Mouse (Mus musculus) layer of hippocampus, adult 9-11 months (tissue): ENCODE results near the gene Olfr1425.
"Not testable (repeated sequence)": the region's sequence is repeated elsewhere in the genome, so short reads cannot be mapped to it uniquely, and the experiment has no call there.

ENCODE experiments used
- DNase-seq: peaks from one replicate; pipeline ENCODE4 v3.0.0; 2022

Gene Olfr1425

DNA sequence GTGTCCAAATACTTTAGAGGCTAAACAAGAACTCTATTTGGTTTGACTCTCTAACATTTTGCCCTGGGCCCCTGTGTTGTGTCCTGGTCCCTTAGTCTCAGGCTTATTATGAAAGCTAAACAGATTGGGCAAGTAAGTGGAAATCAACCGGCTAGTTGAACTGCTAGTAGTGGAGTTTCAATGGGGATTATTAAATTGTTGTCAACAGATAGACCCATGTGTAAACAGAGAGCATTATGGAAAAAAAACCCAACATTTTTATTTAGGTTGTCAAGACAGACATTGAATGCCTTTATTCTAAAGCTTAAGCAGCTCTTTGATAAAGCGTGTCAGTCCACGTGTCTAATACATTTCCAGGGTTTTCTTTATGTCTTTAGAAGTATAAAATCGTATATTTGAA is at the start of gene Olfr1425:
Gene Olfr1425, minus strand, starts transcription at position 101 of the 400 bp plus-strand sequence.
- DNase-seq, result not testable (repeated sequence)

DNA sequence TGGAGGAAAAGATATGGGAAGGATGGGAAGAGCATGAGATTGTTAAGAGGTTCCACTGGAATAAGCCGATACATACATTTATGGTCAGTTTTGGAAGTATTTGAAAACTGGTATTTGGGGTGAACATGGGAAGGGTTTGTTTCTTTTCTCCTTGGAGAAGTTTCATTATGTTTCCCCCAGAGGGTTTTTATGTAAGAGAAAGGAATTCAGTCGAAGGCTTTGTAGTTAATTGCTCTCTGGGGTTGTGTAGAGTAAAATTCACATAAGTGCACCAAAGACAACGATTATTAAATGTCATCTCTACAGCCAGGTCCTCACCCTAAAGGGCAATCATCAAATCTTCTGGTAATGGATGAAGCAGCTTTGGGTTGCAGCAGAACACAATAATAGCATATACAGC is 45.6 kb upstream of the Olfr1425 start, which contains the start of gene Olfr76:
Gene Olfr76, minus strand, starts transcription at position 101 of the 400 bp plus-strand sequence.
- no peak for DNase-seq

DNA sequence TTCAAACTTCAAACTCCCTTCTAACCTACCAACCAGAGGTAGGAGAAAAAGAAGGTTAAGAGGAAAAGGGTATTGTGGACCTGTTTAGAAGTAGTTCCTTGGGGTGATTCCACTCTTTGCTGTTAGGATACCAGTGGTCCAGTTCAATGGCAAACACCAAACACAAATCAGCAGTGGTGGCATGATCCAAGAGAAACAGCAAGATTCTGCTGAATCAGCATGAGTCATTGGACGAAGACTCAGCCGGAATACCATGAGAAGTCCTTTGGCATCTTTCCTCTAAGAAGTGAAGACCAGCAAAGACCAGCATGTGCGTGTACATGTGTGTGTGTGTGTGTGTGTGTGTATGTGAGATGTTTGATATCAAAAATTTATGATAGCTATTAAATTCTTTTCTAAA is 38.9 kb upstream of the Olfr1425 start:
- no peak for DNase-seq

DNA sequence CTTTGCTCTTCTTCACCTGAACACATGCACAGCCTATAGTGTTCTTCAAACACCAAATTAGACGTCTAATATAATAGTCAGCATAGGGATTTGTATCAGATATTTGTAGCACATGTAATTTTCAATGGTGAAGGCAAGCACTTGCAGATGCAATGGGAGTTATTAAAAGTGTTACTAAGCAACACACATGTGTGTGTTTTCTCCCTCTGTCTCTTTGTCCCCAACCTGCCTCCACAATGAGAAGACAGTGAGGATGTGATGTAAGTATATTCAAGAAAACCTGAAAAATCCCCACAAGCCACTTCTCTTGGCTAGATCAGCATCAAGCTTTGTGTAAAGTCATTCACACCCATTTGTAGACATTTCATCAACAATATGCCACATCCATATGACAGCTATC is 38.3 kb upstream of the Olfr1425 start, which contains the start of gene Olfr1428:
Gene Olfr1428, minus strand, starts transcription at position 101 of the 400 bp plus-strand sequence.
- no peak for DNase-seq

DNA sequence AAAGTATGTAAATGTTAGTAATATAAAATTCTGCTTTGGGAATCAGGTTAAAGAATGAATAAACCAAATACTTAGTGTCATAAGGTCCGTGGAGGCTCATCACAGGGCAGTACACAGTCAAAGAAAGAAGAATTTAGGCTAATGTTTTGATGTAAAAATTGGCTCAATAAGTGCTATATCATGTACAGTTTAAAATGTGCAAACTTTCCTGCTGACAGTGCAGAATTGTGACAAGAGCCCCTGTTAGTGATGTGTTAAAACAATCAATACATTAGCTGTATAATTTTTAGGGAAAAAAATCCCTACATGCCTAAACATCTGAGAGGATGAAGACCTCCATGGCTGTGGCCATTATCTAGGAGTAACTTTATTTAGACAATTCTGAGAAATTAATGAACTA is 36.3 kb upstream of the Olfr1425 start:
- DNase-seq, result no peak

DNA sequence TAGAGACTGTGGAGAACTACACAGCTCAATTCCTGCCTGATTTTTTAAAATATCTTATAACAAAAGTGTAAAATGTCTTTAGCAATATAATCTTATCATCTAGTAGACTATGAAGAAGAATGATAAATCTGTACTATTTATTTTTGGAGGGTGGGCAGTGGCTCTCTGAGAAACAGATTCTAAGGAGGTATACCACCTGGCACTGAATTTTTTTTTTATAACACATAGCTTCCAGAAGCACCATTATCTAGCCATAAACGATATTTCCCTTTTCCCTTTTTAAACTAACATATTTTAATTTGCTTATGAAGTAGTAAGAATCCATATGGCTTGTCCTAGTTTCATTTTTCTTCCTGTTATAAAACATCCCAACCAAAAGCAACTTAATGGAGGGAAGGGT is 27.0 kb upstream of the Olfr1425 start:
- no peak for DNase-seq

DNA sequence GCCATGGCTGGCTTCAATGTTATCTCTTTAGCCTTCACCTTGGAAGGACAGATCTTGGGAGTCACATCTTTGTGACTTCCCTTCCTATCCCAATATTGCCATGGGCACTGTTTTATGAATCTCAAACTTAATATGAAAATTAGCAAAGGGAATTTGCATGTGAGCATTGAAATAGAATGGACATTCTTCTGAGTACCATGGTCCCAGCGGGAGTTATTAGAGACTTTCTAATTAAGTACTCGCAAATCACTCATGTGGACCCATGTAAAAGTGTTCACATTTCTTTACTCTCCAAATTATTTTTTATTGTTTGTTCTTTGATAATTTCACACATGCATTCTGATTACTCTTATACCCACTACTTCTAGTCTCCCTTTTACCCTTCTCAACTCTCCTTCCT is 25.7 kb upstream of the Olfr1425 start, which contains the start of gene Olfr1427:
Gene Olfr1427, minus strand, starts transcription at position 101 of the 400 bp plus-strand sequence.
- DNase-seq, result no peak

DNA sequence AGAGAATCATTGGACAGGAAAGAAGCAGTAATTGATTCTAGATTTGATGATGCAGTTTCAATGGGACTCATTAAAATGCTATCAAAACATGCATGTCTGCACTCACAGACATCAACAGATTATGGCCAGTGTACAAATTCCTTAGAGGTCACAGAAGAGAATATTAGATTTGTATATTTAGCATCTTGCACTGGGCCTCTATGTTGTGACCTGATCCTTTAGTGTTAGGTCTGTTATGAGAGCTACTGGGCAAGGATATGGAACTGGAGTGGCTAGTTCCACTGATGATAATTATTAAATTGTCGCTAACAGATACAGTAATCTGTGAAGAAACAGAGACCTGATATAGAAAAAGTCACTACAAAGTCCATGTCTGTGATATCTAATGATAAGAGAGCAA is 14.4 kb upstream of the Olfr1425 start, which contains the start of gene Olfr1426:
Gene Olfr1426, minus strand, starts transcription at position 101 of the 400 bp plus-strand sequence.
- DNase-seq, result no peak

DNA sequence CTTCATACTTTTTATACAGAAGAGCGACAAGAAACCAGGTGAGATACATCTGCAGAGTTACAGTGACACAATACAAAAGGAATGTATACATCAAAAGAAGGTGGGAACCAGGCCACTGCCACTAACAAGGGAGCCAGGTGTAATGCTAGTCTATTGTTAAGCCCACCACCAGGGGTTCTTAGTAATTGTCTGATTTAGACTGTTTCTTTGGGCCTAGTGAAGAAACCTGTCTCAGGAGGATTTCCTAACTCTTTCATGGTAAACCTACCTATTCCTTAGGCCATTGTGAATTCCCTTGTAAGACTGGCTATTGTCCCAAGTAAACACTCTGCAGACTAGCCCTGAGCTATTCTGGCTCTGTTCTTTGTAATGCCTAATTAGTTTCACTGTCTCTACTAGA is 8.0 kb downstream of the Olfr1425 start:
- not testable (repeated sequence) for DNase-seq

DNA sequence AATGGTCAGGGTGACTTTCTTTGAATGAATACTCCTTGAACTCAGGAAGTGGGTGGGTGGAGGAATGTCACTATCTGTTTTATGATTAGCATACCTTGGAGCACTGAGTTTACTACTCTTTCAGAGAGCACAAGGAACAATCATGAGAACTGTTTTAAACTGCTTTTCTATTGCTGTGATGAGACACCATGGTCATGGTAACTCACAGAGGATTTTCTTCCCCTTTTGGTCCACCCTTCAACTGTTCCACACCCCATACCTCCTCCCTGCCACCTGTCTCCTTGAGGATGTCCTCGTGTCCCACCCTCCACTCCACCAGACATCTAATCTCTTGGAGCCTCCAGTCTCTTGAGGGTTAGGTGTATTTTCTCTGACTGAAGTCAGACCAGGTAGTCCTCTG is 9.7 kb downstream of the Olfr1425 start:
- not testable (repeated sequence) for DNase-seq

DNA sequence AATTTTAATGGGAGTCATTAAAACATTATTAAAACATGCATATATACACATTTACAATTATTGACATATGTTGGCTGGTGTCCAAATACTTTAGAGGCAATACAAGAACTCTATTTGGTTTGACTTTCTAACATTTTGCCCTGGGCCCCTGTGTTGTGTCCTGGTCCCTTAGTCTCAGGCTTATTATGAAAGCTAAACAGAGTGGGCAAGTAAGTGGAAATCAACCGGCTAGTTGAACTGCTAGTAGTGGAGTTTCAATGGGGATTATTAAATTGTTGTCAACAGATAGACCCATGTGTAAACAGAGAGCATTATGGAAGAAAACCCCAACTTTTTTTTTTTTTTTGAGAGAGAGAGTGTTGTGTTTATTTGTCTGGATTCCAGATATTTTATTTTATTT is 14.9 kb downstream of the Olfr1425 start, which contains the start of gene Olfr1424:
Gene Olfr1424, minus strand, starts transcription at position 101 of the 400 bp plus-strand sequence.
- DNase-seq, result not testable (repeated sequence)

DNA sequence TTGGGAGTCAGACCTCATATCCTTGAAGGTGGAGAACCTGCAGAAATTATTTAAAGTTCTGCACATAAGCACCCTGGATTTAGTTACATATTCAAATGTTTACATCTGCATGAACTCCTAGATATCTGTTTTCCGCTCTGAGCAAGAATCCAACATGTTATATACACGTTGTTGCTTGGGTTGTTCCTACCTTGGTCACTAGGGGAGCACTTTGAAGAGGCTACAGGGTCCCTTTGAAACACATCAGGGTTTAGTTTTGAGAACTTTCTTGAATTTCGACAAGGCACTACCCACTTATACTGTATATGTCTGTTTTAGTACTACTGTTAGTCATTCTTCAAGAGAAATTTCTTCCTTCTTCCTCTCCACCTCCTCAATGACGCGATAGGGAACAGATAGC is 34.4 kb downstream of the Olfr1425 start:
- DNase-seq, result no peak

DNA sequence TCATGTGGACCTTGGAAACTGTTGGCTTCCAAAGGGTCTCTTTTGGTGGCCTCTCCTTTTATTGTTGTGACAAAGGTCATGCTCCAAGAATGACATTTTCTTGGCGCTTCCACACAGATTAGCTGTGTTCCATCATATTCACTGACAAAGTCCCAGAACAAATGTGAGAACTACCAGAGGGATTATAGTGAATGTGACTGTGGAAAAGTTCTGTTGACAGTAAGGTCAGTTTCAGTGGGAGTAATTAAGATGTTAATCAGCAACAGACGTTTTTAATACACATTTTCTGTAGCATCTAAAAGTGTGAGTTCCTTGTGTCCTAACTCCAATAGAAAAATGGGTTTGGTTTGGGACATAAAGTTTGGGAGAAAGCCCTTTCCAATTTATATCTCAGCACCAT is 36.3 kb downstream of the Olfr1425 start, which contains the start of gene Olfr1423:
Gene Olfr1423, minus strand, starts transcription at position 101 of the 400 bp plus-strand sequence.
- DNase-seq, result no peak

DNA sequence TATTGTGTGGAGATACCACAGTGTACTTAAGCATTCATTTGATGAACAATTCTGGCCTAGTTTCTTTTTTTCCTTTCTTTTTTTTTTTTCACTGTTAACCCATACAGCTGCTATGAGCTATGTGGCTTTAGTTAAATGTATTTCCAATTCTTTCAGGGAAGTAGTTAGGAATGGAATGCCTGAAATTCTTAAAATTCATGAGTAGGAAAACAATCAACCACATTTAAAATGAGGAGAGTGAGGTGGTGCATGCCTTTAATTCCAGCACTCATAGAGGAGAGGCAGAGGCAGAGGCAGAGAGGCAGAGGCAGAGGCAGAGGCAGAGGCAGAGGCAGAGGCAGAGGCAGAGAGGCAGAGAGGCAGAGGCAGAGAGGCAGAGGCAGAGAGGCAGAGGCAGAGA is 39.8 kb downstream of the Olfr1425 start:
- no peak for DNase-seq

DNA sequence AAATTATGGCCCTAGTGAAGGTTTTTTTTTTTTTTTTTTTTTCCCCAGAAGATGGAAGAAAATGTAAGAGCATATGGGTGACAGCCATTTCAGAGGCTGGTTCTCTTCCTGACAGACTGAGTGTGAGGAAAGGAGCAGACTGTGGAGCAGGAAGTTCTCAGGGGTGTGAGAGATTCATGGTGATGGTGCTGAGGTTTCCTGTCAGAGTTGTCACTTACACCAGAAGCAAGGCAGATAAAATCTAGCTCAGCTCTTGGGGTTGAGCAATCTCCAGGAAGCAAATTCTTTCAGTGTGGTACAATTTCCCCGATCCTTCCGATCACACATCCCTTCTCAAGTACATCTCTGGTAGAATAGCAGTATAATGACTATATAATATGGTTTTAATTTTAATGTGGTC is 50.9 kb downstream of the Olfr1425 start:
- DNase-seq, result peak; percentile 55

DNA sequence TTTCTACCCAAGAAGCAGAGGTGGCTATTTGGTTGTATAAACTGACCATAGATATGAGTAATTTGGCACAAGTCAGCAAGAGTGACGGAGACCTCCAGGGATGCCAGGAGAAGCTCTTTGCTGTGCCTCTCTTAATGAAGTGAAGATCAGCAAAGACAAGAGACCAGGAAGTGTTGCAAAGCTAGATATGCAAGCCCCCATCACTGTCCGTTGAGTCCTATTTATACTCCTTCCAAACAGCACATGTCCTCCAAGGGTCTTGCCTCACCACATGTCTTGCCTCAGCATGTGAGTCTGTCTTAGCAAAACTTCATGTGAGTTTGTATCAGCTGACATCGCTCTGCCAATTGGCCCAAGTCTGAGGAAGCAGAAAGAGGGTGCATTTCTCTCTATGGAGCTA is 52.2 kb downstream of the Olfr1425 start:
- DNase-seq, result peak; percentile 39

DNA sequence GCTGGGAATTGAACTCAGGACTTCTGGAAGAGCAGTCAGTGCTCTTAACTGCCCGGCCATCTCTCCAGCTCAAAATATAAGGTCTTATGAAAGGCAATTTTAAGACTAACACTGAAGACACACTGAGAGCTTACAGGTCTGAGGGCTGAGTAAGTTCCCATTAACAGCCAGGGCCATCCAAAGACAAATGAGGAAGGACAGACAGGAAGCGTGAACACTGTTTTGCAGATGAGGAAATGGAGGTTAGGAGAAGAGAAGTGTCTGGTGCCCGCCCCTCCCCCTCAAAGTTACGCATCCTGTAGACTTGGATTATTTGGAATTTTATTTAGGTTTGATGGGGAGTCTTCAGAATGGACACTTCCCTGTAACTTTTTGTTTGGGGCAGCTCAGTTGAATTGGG is 53.4 kb downstream of the Olfr1425 start:
- DNase-seq, result peak; percentile 61
